Mouse (Mus musculus) liver, postnatal 0 days (tissue): ENCODE measurements around the gene Gtf3c3. TPM values are rescaled to one million over a fixed set of nuclear protein-coding genes. Genes with fewer than 3 reads are reported as not detected.
A peak's percentile ranks its signal among the peaks of the same experiment; 100 is the strongest.

Experiments
- ATAC-seq: fragments of 200-750 bp; cut with Nextera tagmentation; 2 replicates; pipeline ENCODE4 v1.8.0; 2017; ENCODE audit warnings: mild to moderate bottlenecking, moderate library complexity
- DNase-seq: peaks from one replicate; pipeline ENCODE4 v3.0.0-alpha.2; 2016
- H3K27ac ChIP-seq: fragments of 300-500 bp; sonication (generic); 2 replicates; pipeline ENCODE4 v1.5.1; 2014; ENCODE audit warnings: antibody characterized with exemption, moderate library complexity, mild to moderate bottlenecking, low read depth
- H3K27me3 ChIP-seq: fragments of 300-500 bp; sonication (generic); 2 replicates; pipeline ENCODE4 v1.6.1; 2014; ENCODE audit warnings: low read length, control low read depth, mixed read lengths; ENCODE audit not compliant: insufficient read depth
- H3K36me3 ChIP-seq: fragments of 300-500 bp; sonication (generic); replicated peaks from 2 replicates; pipeline ENCODE4 v1.6.1; 2014; ENCODE audit warnings: mild to moderate bottlenecking, control low read depth, low read length, moderate library complexity, mixed read lengths; ENCODE audit not compliant: insufficient read depth
- H3K4me1 ChIP-seq: fragments of 300-500 bp; sonication (generic); 2 replicates; pipeline ENCODE4 v1.6.1; 2014; ENCODE audit warnings: antibody characterized with exemption, mild to moderate bottlenecking, control low read depth; ENCODE audit not compliant: insufficient read depth
- H3K4me2 ChIP-seq: fragments of 300-500 bp; sonication (generic); 2 replicates; pipeline ENCODE4 v1.6.1; 2014; ENCODE audit warnings: low read depth, mild to moderate bottlenecking, low read length, moderate library complexity, mixed read lengths
- H3K4me3 ChIP-seq: fragments of 300-500 bp; sonication (generic); 2 replicates; pipeline ENCODE4 v1.5.1; 2014; ENCODE audit warnings: low read depth, low read length
- H3K9ac ChIP-seq: fragments of 300-500 bp; sonication (generic); replicated peaks from 2 replicates; pipeline ENCODE4 v1.6.1; 2014; ENCODE audit warnings: mild to moderate bottlenecking, moderate library complexity
- H3K9me3 ChIP-seq: fragments of 300-500 bp; sonication (generic); 2 replicates; pipeline ENCODE4 v1.6.1; 2016; ENCODE audit warnings: mild to moderate bottlenecking, control low read depth, low read length, mixed read lengths
- CTCF ChIP-seq: sonication (generic); IDR thresholded peaks from 2 replicates; pipeline ENCODE4 v1.5.1; 2016; ENCODE audit warnings: antibody characterized with exemption, low read depth
- EP300 ChIP-seq: IDR thresholded peaks from 2 replicates; pipeline ENCODE4 v1.6.1; 2016; ENCODE audit warnings: antibody characterized with exemption, low read depth, mild to moderate bottlenecking
- WGBS: fragments of 180-500 bp; shearing (Covaris S2); extraction: QIAGEN DNeasy Blood & Tissue Kit; methylation state at CpG from one replicate; pipeline ENCODE4 v1.1.7; 2014; ENCODE audit not compliant: insufficient replicate concordance; 5-methylcytosine and 5-hydroxymethylcytosine counted together
- polyA plus RNA-seq: library from polyadenylated mRNA; unstranded; fragments of >200 nt; fragmentation: Nextera tagmentation; extraction: Ambion mirVana; gene quantifications from 2 replicates; pipeline ENCODE4 v1.2.1, GENCODE M21; 2015

Gene Gtf3c3
- polyA plus RNA-seq, 1 experiment from 2014 or later, result 4.4 TPM

GRCm38 (mm10) chr1:54380978-54381914 is 57.5 kb downstream of the Gtf3c3 start:
- no peak overlapping the region for H3K4me3 ChIP-seq
- H3K36me3 ChIP-seq, result no peaks in the 10 kb centered on the region
- no peak for ATAC-seq
- 84% methylated on average over 9 of the region's 9 CpGs for WGBS
- no peaks in the 10 kb centered on the region for H3K9me3 ChIP-seq
- H3K4me1 ChIP-seq, result no peaks in the 10 kb centered on the region
- H3K4me2 ChIP-seq, result no peak overlapping the region
- peak; percentile 73 for TF ChIP-seq CTCF
- TF ChIP-seq EP300, result no peak
- no peak overlapping the region for H3K9ac ChIP-seq
- DNase-seq, result peak; percentile 58
- no peaks in the 10 kb centered on the region for H3K27me3 ChIP-seq
- no peak overlapping the region for H3K27ac ChIP-seq

DNA sequence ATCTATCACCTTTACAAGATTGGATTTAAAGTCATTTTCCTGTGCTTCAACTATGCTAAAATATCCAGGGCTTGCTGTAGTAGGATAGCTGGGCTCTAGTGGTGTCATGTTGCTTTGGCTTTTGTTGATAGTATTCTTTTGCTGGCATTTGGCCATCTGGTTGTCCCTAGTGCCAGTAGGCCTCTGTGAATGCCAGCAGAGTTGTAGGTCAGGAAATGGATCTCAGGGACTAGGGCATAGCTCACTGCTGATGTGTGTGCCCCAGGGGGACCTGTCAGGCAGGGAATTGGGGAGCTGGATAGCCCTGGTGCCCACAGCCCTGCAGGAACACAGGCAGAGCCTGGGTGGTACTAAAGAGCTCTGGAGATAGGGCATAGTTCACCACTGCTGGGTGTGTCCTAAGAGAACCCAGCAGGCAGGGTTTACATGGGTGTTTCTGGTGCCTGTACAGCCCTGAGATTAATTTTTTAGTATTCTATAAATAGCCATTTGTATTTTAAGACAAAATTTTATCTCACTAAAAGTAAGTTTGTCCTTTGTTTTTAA is 61.2 kb downstream of the Gtf3c3 start:
- Histone ChIP-seq H3K9ac (no peak overlapping the region), H3K4me2 (no peak overlapping the region), H3K27me3 (no peaks in the 10 kb centered on the region), H3K36me3 (no peaks in the 10 kb centered on the region), H3K4me1 (no peaks in the 10 kb centered on the region), H3K9me3 (no peaks in the 10 kb centered on the region), H3K4me3 (no peak overlapping the region), H3K27ac (no peak overlapping the region)
- DNase-seq, result no peak
- no peak for TF ChIP-seq CTCF
- no peak for TF ChIP-seq EP300
- no peak for ATAC-seq

GRCm38 (mm10) chr1:54356566-54356965 is 82.2 kb downstream of the Gtf3c3 start:
- 85% methylated on average over 6 of the region's 6 CpGs for WGBS
- no peak for DNase-seq
- Histone ChIP-seq H3K9me3 (no peaks in the 10 kb centered on the region), H3K27me3 (no peaks in the 10 kb centered on the region), H3K4me2 (no peak overlapping the region), H3K4me1 (no peaks in the 10 kb centered on the region), H3K27ac (no peak overlapping the region), H3K36me3 (no peaks in the 10 kb centered on the region), H3K9ac (no peak overlapping the region), H3K4me3 (no peak overlapping the region)
- no peak for ATAC-seq
- TF ChIP-seq CTCF, result no peak
- TF ChIP-seq EP300, result no peak

DNA sequence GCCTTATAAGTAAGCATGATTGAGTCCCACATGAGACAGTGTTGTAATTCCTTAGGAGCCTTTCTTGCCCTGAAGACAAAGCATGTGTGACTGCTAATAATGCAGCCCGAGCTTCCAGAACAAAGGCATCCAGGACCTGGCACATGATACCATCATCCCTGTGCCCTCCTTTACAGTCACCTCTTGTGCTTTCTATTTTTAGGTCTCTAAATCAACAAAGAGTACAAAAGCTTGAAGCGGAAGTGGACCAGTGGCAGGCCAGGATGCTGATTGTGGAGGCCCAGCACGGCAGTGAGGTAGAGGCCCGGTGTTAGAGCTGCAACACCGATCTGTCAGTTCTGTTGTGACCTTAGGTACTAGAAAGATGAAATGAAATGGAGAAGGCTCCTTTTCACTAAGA is 83.3 kb downstream of the Gtf3c3 start:
- H3K4me2 ChIP-seq, result no peak overlapping the region
- no peak overlapping the region for H3K9ac ChIP-seq
- H3K27me3 ChIP-seq, result no peaks in the 10 kb centered on the region
- no peaks in the 10 kb centered on the region for H3K4me1 ChIP-seq
- DNase-seq (no peak), ATAC-seq (no peak)
- no peaks in the 10 kb centered on the region for H3K9me3 ChIP-seq
- H3K27ac ChIP-seq, result no peak overlapping the region
- no peaks in the 10 kb centered on the region for H3K36me3 ChIP-seq
- 65% methylated on average over 5 of the region's 5 CpGs for WGBS
- H3K4me3 ChIP-seq, result no peak overlapping the region
- TF ChIP-seq CTCF, result no peak
- no peak for TF ChIP-seq EP300

- WGBS, result 82% methylated on average over 4 of the region's 4 CpGs
- ATAC-seq (no peak), DNase-seq (no peak)
- H3K27me3 ChIP-seq, result no peaks in the 10 kb centered on the region
- TF ChIP-seq EP300 (no peak), CTCF (no peak)
- no peak overlapping the region for H3K4me3 ChIP-seq
- no peak overlapping the region for H3K27ac ChIP-seq
- H3K4me1 ChIP-seq, result no peaks in the 10 kb centered on the region
- no peaks in the 10 kb centered on the region for H3K9me3 ChIP-seq
- H3K9ac ChIP-seq, result no peak overlapping the region
- no peaks in the 10 kb centered on the region for H3K36me3 ChIP-seq
- H3K4me2 ChIP-seq, result no peak overlapping the region
Observed at GRCm38 (mm10) chr1:54354786-54355185, 84.0 kb downstream of the Gtf3c3 start.

Other genes with a start within 250 kb of the Gtf3c3 start
- 0.40 and 0.61 TPM in 2 replicates for gene Hecw2, start 243.8 kb downstream of the Gtf3c3 start, polyA plus RNA-seq
- gene Ccdc150, start 188.3 kb downstream of the Gtf3c3 start, polyA plus RNA-seq, result 0.18 and 0.22 TPM in 2 replicates
- 1.1 and 1.9 TPM in 2 replicates for gene Pgap1, start 118.7 kb upstream of the Gtf3c3 start, polyA plus RNA-seq